Mouse (Mus musculus): ENCODE data around the gene Ran.

The Ran gene

DNA sequence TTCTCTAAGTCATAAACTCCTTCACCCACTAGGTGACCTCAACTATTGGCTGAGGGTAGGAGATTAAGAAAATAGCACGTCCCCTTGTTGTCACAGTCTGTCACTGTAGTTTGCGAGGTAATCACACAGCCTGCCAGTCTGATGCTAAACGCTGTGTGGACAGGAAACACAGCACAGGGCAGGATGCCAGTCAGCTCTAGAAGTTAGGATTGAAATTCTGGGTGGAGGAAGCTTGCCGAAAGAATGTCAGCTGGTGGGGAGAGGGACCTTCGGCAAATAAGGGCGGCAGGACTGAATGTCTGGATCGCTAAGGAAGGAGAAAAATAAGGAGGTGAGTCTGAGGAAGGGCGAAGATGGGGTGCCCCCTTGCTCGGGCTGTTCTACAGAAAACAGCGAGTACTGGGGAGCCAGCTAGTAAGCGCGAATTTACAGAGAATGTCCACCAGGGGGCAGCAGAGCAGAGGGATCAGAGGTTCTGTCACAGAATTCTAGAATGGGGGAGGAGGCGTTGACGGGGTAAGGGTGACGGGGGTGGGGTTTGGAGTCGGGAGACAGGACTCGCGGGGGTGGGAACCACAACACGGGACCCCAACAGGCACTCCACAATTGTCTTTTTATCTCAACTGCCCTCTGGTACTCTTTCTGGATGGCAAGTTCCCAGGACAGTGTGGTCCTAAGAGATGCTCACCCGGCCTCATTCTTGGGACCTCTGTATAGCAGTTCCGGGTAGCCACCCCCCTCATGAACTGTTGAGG lies 43.3 kb downstream of the Ran start:
- DNase-seq (ENCODE audit: low read depth in 2 of 2, low spot score in 2 of 2), result peak; percentile 58 to 73

DNA sequence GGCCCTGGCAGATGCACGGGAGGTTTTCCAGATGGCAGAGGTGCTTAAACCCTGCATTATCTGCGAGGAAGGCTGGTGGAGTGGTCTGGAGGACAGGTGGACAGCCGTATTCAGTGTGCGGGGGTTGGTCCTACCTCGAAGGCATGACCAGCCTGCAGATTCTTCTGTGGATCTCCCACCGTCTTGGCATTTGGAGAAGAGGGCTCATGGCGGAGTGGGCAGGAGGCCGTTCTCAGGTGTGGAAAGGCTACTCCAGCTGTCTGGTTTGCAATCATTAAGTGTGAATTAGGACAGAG lies 43.9 kb downstream of the Ran start:
- no peak for DNase-seq (ENCODE audit: low read depth in 2 of 2, low spot score in 2 of 2)

DNA sequence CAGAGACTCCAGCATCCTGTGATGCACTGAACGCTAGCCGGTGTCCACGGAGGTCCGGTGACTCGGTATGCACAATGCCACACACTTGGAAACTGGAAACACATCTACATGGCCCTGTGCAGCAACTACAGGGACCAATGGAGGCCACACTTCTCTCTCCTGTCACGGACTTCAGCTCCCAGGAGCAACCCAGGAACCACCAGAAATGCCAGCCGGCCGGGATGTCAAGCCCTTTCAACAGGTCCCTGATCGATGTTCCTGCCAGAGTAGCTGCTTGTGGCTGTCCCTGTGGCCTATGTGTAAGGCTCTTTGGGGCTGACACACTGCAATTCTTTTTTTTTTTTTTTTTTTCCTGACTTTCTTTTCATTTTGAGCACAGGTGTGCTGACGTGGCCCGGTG lies 44.3 kb downstream of the Ran start:
- DNase-seq (ENCODE audit: low read depth in 2 of 2, low spot score in 2 of 2), result no peak

DNA sequence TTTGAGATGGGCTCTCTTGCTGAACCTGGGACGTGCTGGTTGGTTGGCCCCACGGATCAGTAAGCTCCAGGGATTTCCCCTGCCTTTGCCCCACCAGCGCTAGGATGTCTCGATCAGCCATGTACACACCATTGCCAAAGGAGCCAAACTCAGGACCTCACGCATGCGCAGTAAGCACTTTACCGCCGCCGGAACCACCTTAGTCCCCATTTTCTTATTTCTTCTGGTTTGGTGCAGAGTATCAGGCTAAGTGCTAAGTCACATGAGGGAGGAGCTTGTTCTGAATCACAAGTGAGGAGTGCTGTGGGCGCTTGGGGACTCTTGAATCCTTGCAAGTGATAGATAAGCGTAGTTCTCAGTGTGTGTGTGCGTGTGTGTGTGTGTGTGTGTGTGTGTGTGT lies 45.4 kb downstream of the Ran start:
- DNase-seq (ENCODE audit: low read depth in 2 of 2, low spot score in 2 of 2), result no peak

- no peak for DNase-seq (ENCODE audit: low read depth in 2 of 2, low spot score in 2 of 2)
Observed at GRCm38 (mm10) chr5:129065946-129066345, 46.1 kb downstream of the Ran start.

GRCm38 (mm10) chr5:129066541-129067230 lies 46.8 kb downstream of the Ran start:
- no peak for DNase-seq (ENCODE audit: low read depth in 2 of 2, low spot score in 2 of 2)

- no peak for DNase-seq (ENCODE audit: low read depth in 2 of 2, low spot score in 2 of 2)
Observed at GRCm38 (mm10) chr5:129067231-129067834, 47.5 kb downstream of the Ran start.

- DNase-seq (ENCODE audit: low read depth in 2 of 2, low spot score in 2 of 2), result no peak
Observed at GRCm38 (mm10) chr5:129071761-129072280, 52.0 kb downstream of the Ran start.

DNA sequence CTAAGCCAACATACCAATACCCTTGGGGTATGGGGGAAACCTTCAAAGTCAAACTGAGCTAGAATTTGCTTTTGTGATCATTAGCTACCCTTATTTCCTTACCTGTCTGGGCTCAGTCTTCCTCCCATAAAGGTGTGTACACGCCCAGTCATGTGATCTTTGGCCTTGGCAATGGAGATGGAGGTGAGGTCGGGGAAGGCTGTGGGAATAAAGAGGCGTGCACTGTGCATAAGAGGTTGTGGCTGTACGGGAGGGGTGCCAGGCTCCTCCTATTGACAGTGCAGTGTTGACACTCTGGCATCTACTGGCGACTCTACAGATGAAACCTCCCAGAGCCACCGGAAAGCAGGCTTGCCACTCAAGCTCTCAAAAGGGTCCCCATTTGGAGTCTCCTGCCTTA lies 53.5 kb downstream of the Ran start:
- no peak for DNase-seq (ENCODE audit: low read depth in 2 of 2, low spot score in 2 of 2)

All from CD8-positive naive resting alpha-beta T cell, adult 2 months (primary cell).